Mouse (Mus musculus) forebrain, embryonic 11.5 days (tissue): ENCODE data around the gene Pkp3. TPM values are rescaled to one million over a fixed set of nuclear protein-coding genes. Genes with fewer than 3 reads are reported as not detected.
"Not testable (repeated sequence)": the region's sequence is repeated elsewhere in the genome, so short reads cannot be mapped to it uniquely, and the experiment has no call there.

Experiments
- ATAC-seq: fragments of 200-750 bp; cut with Nextera tagmentation; replicated peaks from 2 replicates; pipeline ENCODE4 v1.8.0; 2017; ENCODE audit warnings: moderate TSS enrichment; ENCODE audit not compliant: low FRiP score
- DNase-seq: peaks from one replicate; pipeline ENCODE4 v3.0.0-alpha.2; 2017; ENCODE audit warnings: low spot score
- H3K27ac ChIP-seq: fragments of 300-500 bp; sonication (generic); 2 replicates; pipeline ENCODE4 v1.5.1; 2014; ENCODE audit warnings: low read depth, low read length
- H3K27me3 ChIP-seq: fragments of 300-500 bp; sonication (generic); 2 replicates; pipeline ENCODE4 v1.6.1; 2014; ENCODE audit warnings: mild to moderate bottlenecking, low read length, mixed read lengths; ENCODE audit not compliant: control insufficient read depth, insufficient read depth
- H3K36me3 ChIP-seq: fragments of 300-500 bp; sonication (generic); 2 replicates; pipeline ENCODE4 v1.6.1; 2014; ENCODE audit warnings: mild to moderate bottlenecking, low read length, moderate library complexity, mixed read lengths; ENCODE audit not compliant: control insufficient read depth, insufficient read depth
- H3K4me1 ChIP-seq: fragments of 300-500 bp; sonication (generic); replicated peaks from 2 replicates; pipeline ENCODE4 v1.6.1; 2014; ENCODE audit warnings: low read length, mixed read lengths; ENCODE audit not compliant: control insufficient read depth, insufficient read depth
- H3K4me2 ChIP-seq: fragments of 300-500 bp; sonication (generic); 2 replicates; pipeline ENCODE4 v1.6.1; 2014; ENCODE audit warnings: low read depth, mild to moderate bottlenecking, low read length, moderate library complexity, mixed read lengths; ENCODE audit not compliant: severe bottlenecking
- H3K4me3 ChIP-seq: fragments of 300-500 bp; sonication (generic); 2 replicates; pipeline ENCODE4 v1.5.1; 2014; ENCODE audit warnings: low read depth, low read length
- H3K9ac ChIP-seq: fragments of 300-500 bp; sonication (generic); 2 replicates; pipeline ENCODE4 v1.6.1; 2014; ENCODE audit warnings: low read length
- H3K9me3 ChIP-seq: fragments of 300-500 bp; sonication (generic); 2 replicates; pipeline ENCODE4 v1.6.1; 2016; ENCODE audit warnings: low read length, mixed read lengths; ENCODE audit not compliant: control insufficient read depth
- WGBS: fragments of 180-500 bp; shearing (Covaris S2); extraction: QIAGEN DNeasy Blood & Tissue Kit; methylation state at CpG from one replicate; pipeline ENCODE4 v1.1.7; 2014; 5-methylcytosine and 5-hydroxymethylcytosine counted together
- polyA plus RNA-seq: library from polyadenylated mRNA; unstranded; fragments of >200 nt; fragmentation: Nextera tagmentation; extraction: Ambion mirVana; gene quantifications from 2 replicates; pipeline ENCODE4 v1.2.1, GENCODE M21; 2014

Pkp3 gene
- 1.1 and 1.9 TPM in 2 replicates for polyA plus RNA-seq

- 87% methylated on average over 15 of the region's 15 CpGs for WGBS
- Histone ChIP-seq H3K4me2 (no peak within 1 kb of the TSS), H3K4me1 (no peaks in the 10 kb centered on the region), H3K36me3 (no peaks in the 10 kb centered on the region), H3K27me3 (no peaks in the 10 kb centered on the region; the same call in 1 of the 2 replicates), H3K27ac (no peak within 1 kb of the TSS), H3K9ac (no peak within 1 kb of the TSS), H3K9me3 (no peaks in the 10 kb centered on the region), H3K4me3 (no peak within 1 kb of the TSS)
- no peak for DNase-seq
- no peak for ATAC-seq
These were observed at the start of gene Pkp3 for GRCm38 (mm10) chr7:141077841-141078240. Gene Pkp3 (plus strand): TSS chr7:141078218.

- Histone ChIP-seq H3K36me3 (no peaks in the 10 kb centered on the region), H3K4me2 (no peak within 1 kb of the TSS), H3K27me3 (no peaks in the 10 kb centered on the region), H3K4me1 (peaks cover 9% of the 10 kb centered on the region; the same call in 1 of the 2 replicates), H3K9me3 (no peaks in the 10 kb centered on the region), H3K9ac (no peak within 1 kb of the TSS), H3K4me3 (no peak within 1 kb of the TSS), H3K27ac (no peak within 1 kb of the TSS)
- 84% methylated on average over 2 of the region's 2 CpGs for WGBS
- ATAC-seq (no peak), DNase-seq (no peak)
These were observed 49.2 kb upstream of the Pkp3 start, which contains the start of gene Gm17387 for GRCm38 (mm10) chr7:141028831-141029230. Gene Gm17387 (plus strand): TSS chr7:141029131.

GRCm38 (mm10) chr7:141030390-141030789, 47.6 kb upstream of the Pkp3 start:
- H3K27ac ChIP-seq, result no peak overlapping the region
- WGBS, result 41% methylated on average over 3 of the region's 3 CpGs
- H3K9me3 ChIP-seq, result no peaks in the 10 kb centered on the region
- H3K36me3 ChIP-seq, result no peaks in the 10 kb centered on the region
- H3K9ac ChIP-seq, result no peak overlapping the region
- ATAC-seq, result no peak
- no peaks in the 10 kb centered on the region for H3K27me3 ChIP-seq
- no peak for DNase-seq
- H3K4me3 ChIP-seq, result no peak overlapping the region
- no peak overlapping the region for H3K4me2 ChIP-seq
- H3K4me1 ChIP-seq, result peaks cover 8% of the 10 kb centered on the region; the same call in 1 of the 2 replicates

GRCm38 (mm10) chr7:141032458-141033167, 45.4 kb upstream of the Pkp3 start:
- no peak overlapping the region for H3K27ac ChIP-seq
- no peaks in the 10 kb centered on the region for H3K36me3 ChIP-seq
- whole genome bisulfite sequencing, result 84% methylated on average over 9 of the region's 9 CpGs
- no peaks in the 10 kb centered on the region for H3K4me1 ChIP-seq
- no peak overlapping the region for H3K9ac ChIP-seq
- no peaks in the 10 kb centered on the region for H3K9me3 ChIP-seq
- no peak overlapping the region for H3K4me2 ChIP-seq
- ATAC-seq (no peak), DNase-seq (no peak)
- H3K27me3 ChIP-seq, result no peaks in the 10 kb centered on the region
- H3K4me3 ChIP-seq, result no peak overlapping the region

GRCm38 (mm10) chr7:141036624-141037023, 41.4 kb upstream of the Pkp3 start:
- not testable (repeated sequence) for H3K4me2 ChIP-seq, H3K36me3 ChIP-seq, H3K4me3 ChIP-seq, H3K27me3 ChIP-seq, H3K27ac ChIP-seq, H3K9me3 ChIP-seq, ATAC-seq, H3K4me1 ChIP-seq, DNase-seq, H3K9ac ChIP-seq
- 83% methylated on average over 1 of the region's 2 CpGs for WGBS

- DNase-seq, result no peak
- Histone ChIP-seq H3K27me3 (no peaks in the 10 kb centered on the region), H3K9ac (no peak overlapping the region), H3K4me2 (no peak overlapping the region), H3K27ac (no peak overlapping the region), H3K4me1 (no peaks in the 10 kb centered on the region), H3K36me3 (no peaks in the 10 kb centered on the region), H3K9me3 (no peaks in the 10 kb centered on the region), H3K4me3 (no peak overlapping the region)
- WGBS, result 80% methylated on average over 20 of the region's 21 CpGs
- no peak for ATAC-seq
These were observed 39.7 kb upstream of the Pkp3 start for GRCm38 (mm10) chr7:141038090-141039032.

- H3K9ac ChIP-seq, result no peak overlapping the region
- no peaks in the 10 kb centered on the region for H3K36me3 ChIP-seq
- ATAC-seq (no peak), DNase-seq (no peak)
- H3K4me3 ChIP-seq, result no peak overlapping the region
- no peaks in the 10 kb centered on the region for H3K9me3 ChIP-seq
- H3K27ac ChIP-seq, result no peak overlapping the region
- no peaks in the 10 kb centered on the region for H3K4me1 ChIP-seq
- no peak overlapping the region for H3K4me2 ChIP-seq
- no peaks in the 10 kb centered on the region for H3K27me3 ChIP-seq
- WGBS, result 91% methylated on average over 4 of the region's 4 CpGs
These were observed 38.5 kb upstream of the Pkp3 start for GRCm38 (mm10) chr7:141039386-141040107.

- no peaks in the 10 kb centered on the region for H3K36me3 ChIP-seq
- no peak overlapping the region for H3K27ac ChIP-seq
- DNase-seq (no peak), ATAC-seq (no peak)
- H3K27me3 ChIP-seq, result no peaks in the 10 kb centered on the region
- WGBS, result 46% methylated on average over 6 of the region's 9 CpGs
- H3K4me1 ChIP-seq, result no peaks in the 10 kb centered on the region
- no peak overlapping the region for H3K4me2 ChIP-seq
- H3K9ac ChIP-seq, result no peak overlapping the region
- H3K4me3 ChIP-seq, result no peak overlapping the region
- no peaks in the 10 kb centered on the region for H3K9me3 ChIP-seq
These were observed 37.0 kb upstream of the Pkp3 start for GRCm38 (mm10) chr7:141040867-141041606.
